Mouse (Mus musculus) hindbrain, embryonic 11.5 days (tissue): ENCODE measurements at regions not wholly inside any gene's neighbourhood (a gene's known extent, or its start where the extent isn't known, plus 50 kb on each side); places are given as distances from the start of the nearest gene placed in this dataset.

Experiments
- ATAC-seq: fragments of 200-750 bp; cut with Nextera tagmentation; 2 replicates; pipeline ENCODE4 v1.8.0; 2017; ENCODE audit warnings: mild to moderate bottlenecking, moderate TSS enrichment, moderate library complexity; ENCODE audit not compliant: low FRiP score
- DNase-seq: peaks from one replicate; pipeline ENCODE4 v3.0.0-alpha.2; 2015; ENCODE audit warnings: low spot score
- H3K27ac ChIP-seq: fragments of 300-500 bp; sonication (generic); 2 replicates; pipeline ENCODE4 v1.5.1; 2014; ENCODE audit warnings: mild to moderate bottlenecking, low read depth, low read length
- H3K27me3 ChIP-seq: fragments of 300-500 bp; sonication (generic); 2 replicates; pipeline ENCODE4 v1.6.1; 2014; ENCODE audit warnings: mild to moderate bottlenecking, low read length, moderate library complexity, mixed read lengths; ENCODE audit not compliant: control insufficient read depth, insufficient read depth
- H3K36me3 ChIP-seq: fragments of 300-500 bp; sonication (generic); 2 replicates; pipeline ENCODE4 v1.6.1; 2014; ENCODE audit warnings: mild to moderate bottlenecking, low read length, moderate library complexity, mixed read lengths; ENCODE audit not compliant: control insufficient read depth, insufficient read depth
- H3K4me1 ChIP-seq: fragments of 300-500 bp; sonication (generic); replicated peaks from 2 replicates; pipeline ENCODE4 v1.6.1; 2014; ENCODE audit warnings: low read length, mixed read lengths; ENCODE audit not compliant: control insufficient read depth, insufficient read depth
- H3K4me2 ChIP-seq: fragments of 300-500 bp; sonication (generic); replicated peaks from 2 replicates; pipeline ENCODE4 v1.6.1; 2014; ENCODE audit warnings: mild to moderate bottlenecking, low read depth, low read length
- H3K4me3 ChIP-seq: fragments of 300-500 bp; sonication (generic); 2 replicates; pipeline ENCODE4 v1.5.1; 2014; ENCODE audit warnings: low read depth, low read length
- H3K9ac ChIP-seq: fragments of 300-500 bp; sonication (generic); 2 replicates; pipeline ENCODE4 v1.6.1; 2014; ENCODE audit warnings: low read depth, low read length
- H3K9me3 ChIP-seq: fragments of 300-500 bp; sonication (generic); 2 replicates; pipeline ENCODE4 v1.6.1; 2016; ENCODE audit warnings: low read length; ENCODE audit not compliant: control insufficient read depth
- WGBS: fragments of 180-500 bp; shearing (Covaris S2); extraction: QIAGEN DNeasy Blood & Tissue Kit; methylation state at CpG from one replicate; pipeline ENCODE4 v1.1.7; 2014; 5-methylcytosine and 5-hydroxymethylcytosine counted together

DNA sequence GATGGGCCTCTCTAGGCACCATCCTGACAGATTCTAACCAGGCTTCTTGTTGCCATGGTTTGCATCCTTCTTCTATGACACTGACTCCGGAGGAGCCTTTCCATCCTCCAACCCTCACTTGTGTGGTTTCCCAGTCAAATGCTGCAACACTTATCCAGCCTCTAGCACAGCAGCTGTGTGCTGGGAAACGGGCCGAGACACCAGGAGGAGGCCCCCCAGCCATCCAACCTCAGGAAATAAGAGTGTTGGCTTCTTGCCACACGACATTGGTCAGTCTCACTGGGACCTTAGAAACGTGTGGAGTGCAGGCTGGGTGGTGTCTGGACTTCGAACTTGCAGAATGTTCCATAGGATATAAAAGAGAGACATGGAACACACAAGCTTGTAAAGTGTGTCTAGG, 119.9 kb upstream of the Bdnf start:
- no peaks in the 10 kb centered on the region for H3K9me3 ChIP-seq
- ATAC-seq (no peak), DNase-seq (no peak)
- H3K36me3 ChIP-seq, result no peaks in the 10 kb centered on the region
- 88% methylated on average over 6 of the region's 6 CpGs for WGBS
- no peak overlapping the region for H3K4me2 ChIP-seq
- H3K9ac ChIP-seq, result no peak overlapping the region
- no peak overlapping the region for H3K4me3 ChIP-seq
- H3K27ac ChIP-seq, result no peak overlapping the region
- H3K4me1 ChIP-seq, result no peaks in the 10 kb centered on the region
- H3K27me3 ChIP-seq, result no peaks in the 10 kb centered on the region

DNA sequence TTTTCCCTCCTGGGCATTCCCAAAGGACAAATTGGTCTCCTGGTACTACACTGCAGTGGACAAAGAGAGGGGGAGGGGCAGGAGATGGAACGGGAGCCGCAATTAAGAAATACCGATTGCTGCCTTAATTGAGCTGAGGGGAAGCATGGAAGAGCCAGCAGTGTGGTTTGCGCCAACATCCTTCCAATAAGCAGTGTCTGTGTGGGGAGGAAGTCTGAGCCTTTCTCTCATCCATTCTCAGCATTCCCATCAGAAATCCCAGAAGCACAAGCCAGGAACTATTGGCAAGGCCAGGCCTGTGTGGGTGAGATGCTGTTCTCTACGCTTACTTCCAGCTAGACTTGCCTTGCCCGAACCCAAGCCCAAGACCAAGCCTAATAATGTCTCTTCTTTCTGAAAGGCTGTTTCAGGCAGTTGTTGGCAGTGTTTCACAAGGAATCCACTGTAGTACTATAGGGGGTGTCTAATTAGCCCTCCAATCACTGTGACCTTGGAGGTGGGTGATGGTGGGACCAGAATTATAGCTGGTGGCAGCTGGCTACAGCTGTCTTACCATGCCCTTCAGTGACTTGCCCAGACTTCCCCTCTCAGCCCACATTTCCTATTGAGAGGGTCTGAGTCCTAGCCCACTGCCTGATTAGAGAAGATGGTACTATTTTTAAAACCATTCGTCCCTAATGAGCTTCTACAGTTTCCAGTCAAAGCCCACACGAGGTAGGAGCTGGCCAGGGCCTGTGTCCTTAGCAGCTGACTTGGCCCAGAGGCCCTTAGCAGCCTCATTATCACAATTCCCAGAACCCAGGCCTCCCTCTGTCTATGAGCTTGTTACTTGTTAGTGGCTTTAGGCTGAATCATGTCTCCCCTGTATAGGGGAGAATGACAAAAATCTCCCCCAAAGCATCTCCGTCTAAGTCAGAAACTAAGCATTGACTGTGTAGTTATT, 115.1 kb upstream of the Bdnf start:
- WGBS, result 81% methylated on average over 9 of the region's 9 CpGs
- DNase-seq, result no peak
- H3K4me3 ChIP-seq, result no peak overlapping the region
- no peak overlapping the region for H3K27ac ChIP-seq
- no peaks in the 10 kb centered on the region for H3K4me1 ChIP-seq
- H3K4me2 ChIP-seq, result no peak overlapping the region
- no peak for ATAC-seq
- H3K36me3 ChIP-seq, result no peaks in the 10 kb centered on the region
- no peak overlapping the region for H3K9ac ChIP-seq
- no peaks in the 10 kb centered on the region for H3K9me3 ChIP-seq
- no peaks in the 10 kb centered on the region for H3K27me3 ChIP-seq

DNA sequence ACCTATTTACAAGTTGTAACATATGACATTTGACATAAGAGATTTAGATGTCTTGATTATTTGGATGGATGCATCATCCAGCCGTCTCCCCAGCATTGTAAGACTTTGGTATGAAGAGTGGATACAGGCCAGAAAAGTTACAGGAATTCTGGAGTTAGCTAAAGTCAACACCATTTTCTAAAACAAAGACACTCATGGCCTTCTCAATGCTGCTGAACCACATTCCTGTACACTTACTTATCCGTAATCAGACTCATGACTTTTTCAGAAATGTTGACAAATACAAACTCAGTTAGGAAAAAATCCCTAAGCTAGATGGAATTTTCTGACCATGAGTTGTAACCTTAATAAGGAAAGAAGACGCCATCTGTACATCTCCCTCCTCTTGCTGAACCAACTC, 111.5 kb upstream of the Bdnf start:
- Histone ChIP-seq H3K4me1 (no peaks in the 10 kb centered on the region), H3K36me3 (no peaks in the 10 kb centered on the region), H3K27me3 (no peaks in the 10 kb centered on the region), H3K9me3 (no peaks in the 10 kb centered on the region), H3K4me3 (no peak overlapping the region), H3K27ac (no peak overlapping the region), H3K9ac (no peak overlapping the region), H3K4me2 (no peak overlapping the region)
- DNase-seq (no peak), ATAC-seq (no peak)
- WGBS, result 85% methylated on average over 3 of the region's 3 CpGs

DNA sequence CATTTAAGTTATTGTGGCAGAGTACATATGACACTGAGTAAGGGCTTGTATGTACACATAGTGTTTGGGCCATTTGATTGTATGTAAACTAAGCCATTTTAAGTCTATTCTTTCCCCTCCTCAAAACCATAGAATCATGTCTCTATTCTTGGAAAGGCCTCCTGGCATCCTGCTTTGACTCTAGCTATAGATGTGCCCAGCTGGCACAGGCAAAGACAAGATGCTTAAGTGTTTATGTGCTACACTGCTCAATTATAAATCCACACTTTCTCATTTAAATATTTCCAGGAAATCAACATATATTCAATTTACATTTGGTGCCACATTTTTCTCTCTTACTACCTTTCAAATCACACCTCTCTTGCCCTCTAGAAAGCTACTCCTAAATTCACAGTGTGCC, 97.6 kb upstream of the Bdnf start:
- DNase-seq, result no peak
- Histone ChIP-seq H3K9me3 (no peaks in the 10 kb centered on the region), H3K4me3 (no peak overlapping the region)

DNA sequence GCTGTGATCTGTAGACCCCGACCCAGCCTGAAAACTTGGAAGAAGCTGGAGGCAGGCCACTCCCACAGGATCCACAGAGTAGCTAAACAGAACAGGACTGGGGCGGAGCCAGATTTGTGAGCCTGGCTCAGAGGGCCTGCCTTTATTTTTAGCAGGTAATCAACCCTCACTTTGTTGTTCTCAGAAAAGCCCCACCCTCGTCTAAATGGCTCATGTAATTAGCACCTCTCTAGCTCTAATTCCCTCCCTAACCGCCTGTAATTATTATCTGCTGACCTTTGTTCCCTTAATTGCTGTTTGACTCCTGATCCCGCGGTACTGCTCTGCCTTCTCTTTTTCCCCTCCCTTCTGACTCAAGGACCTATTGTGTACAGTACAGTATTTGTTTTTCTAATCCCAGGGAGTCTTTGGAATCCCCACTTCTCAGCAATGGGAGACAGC, 95.6 kb upstream of the Bdnf start:
- H3K36me3 ChIP-seq, result no peaks in the 10 kb centered on the region
- 9% methylated on average over 6 of the region's 6 CpGs for WGBS
- H3K4me3 ChIP-seq, result no peak overlapping the region
- no peak overlapping the region for H3K4me2 ChIP-seq
- H3K9me3 ChIP-seq, result no peaks in the 10 kb centered on the region
- no peak overlapping the region for H3K9ac ChIP-seq
- H3K27me3 ChIP-seq, result no peaks in the 10 kb centered on the region
- peak; percentile 14 for DNase-seq
- H3K27ac ChIP-seq, result no peak overlapping the region
- ATAC-seq, result peak; percentile 62
- no peaks in the 10 kb centered on the region for H3K4me1 ChIP-seq

More for the DNA sequence above, 97.6 kb upstream of the Bdnf start:
- Histone ChIP-seq H3K9ac (no peak overlapping the region), H3K4me2 (no peak overlapping the region), H3K27ac (no peak overlapping the region), H3K27me3 (no peaks in the 10 kb centered on the region), H3K36me3 (no peaks in the 10 kb centered on the region), H3K4me1 (no peaks in the 10 kb centered on the region)
- no peak for ATAC-seq

DNA sequence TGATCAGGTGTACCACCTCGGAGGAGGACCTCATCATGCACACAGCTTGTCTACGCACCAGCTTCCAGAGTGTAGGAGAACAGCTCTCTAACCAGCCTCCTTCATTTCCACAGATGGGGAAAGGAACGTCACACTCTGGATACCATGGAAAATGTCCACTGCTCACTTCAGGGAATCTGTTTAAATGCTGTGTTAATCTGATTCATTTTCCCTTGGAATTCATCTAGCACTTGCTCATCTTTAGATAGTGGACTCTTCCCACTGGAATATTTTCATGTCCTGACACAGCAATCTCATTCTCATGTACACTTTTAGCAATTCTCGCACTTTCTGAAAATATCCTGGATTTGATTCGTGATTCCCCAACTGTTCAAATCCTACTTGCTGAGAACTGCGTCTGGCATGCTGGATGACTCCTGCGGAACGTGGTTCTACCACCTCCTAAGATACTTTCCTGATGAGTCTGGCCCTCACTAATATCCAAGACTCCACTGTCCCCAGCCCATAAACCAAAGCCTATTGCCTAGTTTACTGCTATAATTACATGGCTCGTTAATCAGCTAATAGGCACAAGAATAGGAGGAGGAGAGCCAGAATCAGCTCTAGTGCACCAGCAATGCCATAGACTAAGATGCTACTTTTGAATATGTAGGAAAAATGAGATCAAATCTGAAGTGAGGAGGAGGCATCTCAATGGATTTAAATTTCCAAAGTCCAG, 56.0 kb upstream of the Bdnf start:
- 88% methylated on average over 9 of the region's 9 CpGs for WGBS
- H3K27ac ChIP-seq, result no peak overlapping the region
- H3K4me2 ChIP-seq, result no peak overlapping the region
- no peaks in the 10 kb centered on the region for H3K36me3 ChIP-seq
- H3K9me3 ChIP-seq, result no peaks in the 10 kb centered on the region
- no peaks in the 10 kb centered on the region for H3K4me1 ChIP-seq
- DNase-seq (no peak), ATAC-seq (no peak)
- H3K4me3 ChIP-seq, result no peak overlapping the region
- no peaks in the 10 kb centered on the region for H3K27me3 ChIP-seq
- no peak overlapping the region for H3K9ac ChIP-seq

DNA sequence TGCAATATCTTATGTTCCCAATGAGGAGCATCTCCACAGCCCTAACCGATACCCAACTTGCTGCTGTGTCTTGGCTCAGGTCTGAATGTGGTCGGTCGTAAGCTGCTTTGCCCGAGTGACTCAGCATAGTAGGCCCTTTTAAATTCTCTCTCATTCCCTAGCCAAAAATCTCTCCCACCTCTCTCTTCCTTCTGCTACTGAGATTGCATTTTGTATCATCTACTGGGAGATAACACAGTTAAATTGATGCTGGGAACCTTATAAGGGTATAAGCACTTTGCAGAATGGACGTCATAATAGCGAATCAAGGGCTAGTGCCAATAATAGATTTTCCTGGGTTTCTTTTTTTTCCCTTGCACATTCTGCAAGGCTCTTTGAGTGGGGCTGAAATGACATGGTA, 54.8 kb upstream of the Bdnf start:
- H3K9me3 ChIP-seq, result no peaks in the 10 kb centered on the region
- no peaks in the 10 kb centered on the region for H3K27me3 ChIP-seq
- DNase-seq, result no peak
- 88% methylated on average over 6 of the region's 6 CpGs for whole genome bisulfite sequencing
- H3K4me1 ChIP-seq, result no peaks in the 10 kb centered on the region
- H3K4me3 ChIP-seq, result no peak overlapping the region
- no peak for ATAC-seq
- no peaks in the 10 kb centered on the region for H3K36me3 ChIP-seq
- H3K27ac ChIP-seq, result no peak overlapping the region
- H3K9ac ChIP-seq, result no peak overlapping the region
- H3K4me2 ChIP-seq, result no peak overlapping the region

DNA sequence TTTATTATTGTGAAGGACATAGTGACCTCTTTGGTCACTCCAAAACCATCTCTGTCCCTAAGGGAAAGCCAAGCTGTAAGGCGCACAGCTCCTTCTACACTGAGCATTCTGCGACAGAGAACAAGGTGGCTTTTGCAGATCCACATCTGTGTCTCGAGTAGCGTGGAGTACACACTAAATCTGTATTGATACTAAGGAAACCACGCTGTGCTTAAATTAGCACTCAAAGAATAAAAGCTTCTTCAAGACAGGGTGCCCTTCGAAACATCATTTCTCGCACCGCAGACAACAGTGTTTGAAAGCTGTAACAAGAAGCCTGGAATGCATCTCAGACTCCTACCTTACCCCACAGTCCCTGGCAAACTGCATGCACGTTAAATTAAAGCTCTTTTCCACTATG, 52.9 kb upstream of the Bdnf start:
- no peak overlapping the region for H3K4me2 ChIP-seq
- DNase-seq (no peak), ATAC-seq (no peak)
- H3K36me3 ChIP-seq, result no peaks in the 10 kb centered on the region
- 57% methylated on average over 9 of the region's 9 CpGs for WGBS
- no peak overlapping the region for H3K9ac ChIP-seq
- no peaks in the 10 kb centered on the region for H3K9me3 ChIP-seq
- no peaks in the 10 kb centered on the region for H3K4me1 ChIP-seq
- H3K4me3 ChIP-seq, result no peak overlapping the region
- no peaks in the 10 kb centered on the region for H3K27me3 ChIP-seq
- H3K27ac ChIP-seq, result no peak overlapping the region
